Mouse (Mus musculus): ENCODE results near the gene Gm21394. TPM values are rescaled to one million over a fixed set of nuclear protein-coding genes. Genes with fewer than 3 reads are reported as not detected.

Gene Gm21394
- polyA plus RNA-seq (2012; fragmentation: generic; extraction: Trizol): not detected

GRCm38 (mm10) chrY:84564807-84565206 is at the start of gene Gm21394:
Gene Gm21394 (minus strand): TSS chrY:84564907.

Other genes starting within 250 kb of the Gm21394 start
- gene Gm21409, start 181.8 kb upstream of the Gm21394 start, polyA plus RNA-seq (2012; fragmentation: generic; extraction: Trizol): not detected